Mouse (Mus musculus): Measurements from ENCODE around the gene Pcbp2.

DNA sequence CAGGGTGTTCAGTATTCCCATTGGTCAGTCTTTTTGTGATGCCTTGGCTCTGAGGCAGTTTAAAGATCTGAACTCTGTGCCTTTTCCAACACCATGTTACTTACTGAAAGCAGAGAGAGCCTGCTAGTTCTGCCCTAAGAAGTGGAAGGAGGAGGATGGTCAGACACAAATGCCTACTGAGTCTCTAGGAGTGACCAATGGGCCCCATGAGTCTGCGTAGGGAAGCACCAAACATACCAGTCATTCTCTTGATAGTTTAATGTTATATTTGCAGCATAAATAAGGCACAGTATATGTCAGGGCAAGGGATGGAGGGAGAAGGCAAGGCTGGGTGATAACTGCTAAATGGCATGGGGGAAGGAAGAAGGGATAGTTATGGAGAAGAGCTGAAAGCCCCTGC lies 58.1 kb downstream of the Pcbp2 start:
- TF ChIP-seq HCFC1 (IDR thresholded peaks at IDR 0.05; ENCODE audit: borderline replicate concordance, insufficient read depth, low read length) (no peak), CHD2 (IDR thresholded peaks at IDR 0.05; ENCODE audit: low read depth, low read length) (no peak)
